Mouse (Mus musculus): ENCODE results near the gene Gm9913.

DNA sequence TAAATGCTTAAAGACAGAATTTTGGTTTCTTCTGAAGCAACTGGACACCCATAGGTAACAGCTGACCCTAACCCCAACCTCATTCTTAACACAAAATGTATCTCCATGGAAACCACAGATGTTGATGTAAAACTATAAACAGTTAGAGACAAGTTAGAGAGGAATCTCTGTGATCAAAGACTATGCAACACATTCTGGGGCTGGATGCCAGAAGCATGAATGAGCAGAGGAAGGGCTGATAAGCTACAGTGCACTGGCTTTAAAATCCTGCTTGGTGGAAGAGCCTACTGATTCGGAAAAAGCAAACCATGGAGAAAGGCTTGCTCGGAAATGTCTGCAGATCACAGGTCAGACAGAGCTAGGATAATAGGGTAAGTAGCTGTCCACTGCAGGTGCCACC is 31.7 kb upstream of the Gm9913 start:
- TF ChIP-seq CTCF (IDR thresholded peaks at IDR 0.05; ENCODE audit: control insufficient read depth, insufficient read depth, low read length) (no peak), POLR2A (IDR thresholded peaks at IDR 0.05; ENCODE audit: borderline replicate concordance, control insufficient read depth, low read depth, low read length) (no peak)
